In genomic region chr1:178276054-178276911, GRCm38 (mm10) we compare ENCODE assay signal across 9 mouse cellular contexts. TPM values are rescaled to one million over a fixed set of nuclear protein-coding genes. Genes with fewer than 3 reads are reported as not detected.
A peak's percentile ranks its signal among the peaks of the same experiment; 100 is the strongest.
DNase-seq lines count a peak whose midpoint lies in the region; ATAC-seq lines count a peak whose summit lies in the region.
"Had no signal": no experiment of that assay in that cellular context is flagged by ENCODE, and none has a peak within 500 bp of the region (broad histone marks: within the 10 kb centered on the region; RNA-seq: fewer than 3 reads in every experiment).

No protein-coding gene starts in this region.

- DNase-seq in CD4-positive helper T cell, adult 2 months (ENCODE audit: low read depth, low spot score) = peak; percentile 23
- DNase-seq in cerebellum, adult 11 months = peak; percentile 61
- peak; percentile 26 to 40 for DNase-seq in heart, postnatal 36 days
- peak; percentile 67 to 79 for DNase-seq in layer of hippocampus, adult 18-20 months (ENCODE audit: low spot score in 2 of 2)
- peak; percentile 51 to 69 for DNase-seq in thymus, postnatal 10 days (ENCODE audit: low spot score in 2 of 2)

- no peaks in the 10 kb centered on the region for H3K27me3 ChIP-seq in forebrain, embryonic 15.5 days
- peaks cover 23% of the 10 kb centered on the region for H3K27me3 ChIP-seq in liver, embryonic 16.5 days (ENCODE audit: control insufficient read depth, insufficient read depth, low read depth, low read length)
- H3K27me3 ChIP-seq in neural tube, embryonic 14.5 days (ENCODE audit: control insufficient read depth, insufficient read depth, low read length) = no peaks in the 10 kb centered on the region

- peak overlapping the region; percentile 77 for H3K9ac ChIP-seq in forebrain, embryonic 15.5 days (replicated peaks)
- H3K9ac ChIP-seq in liver, embryonic 16.5 days (ENCODE audit: low read depth, low read length) = peak overlapping the region; percentile 53; the same call in 1 of the 2 replicates
- peak overlapping the region; percentile 91 for H3K9ac ChIP-seq in neural tube, embryonic 14.5 days (replicated peaks; ENCODE audit: low read depth, low read length)

- H3K9me3 ChIP-seq in forebrain, embryonic 15.5 days = no peaks in the 10 kb centered on the region
- peaks cover 3% of the 10 kb centered on the region; the same call in 1 of the 2 replicates for H3K9me3 ChIP-seq in liver, embryonic 16.5 days (replicated peaks; ENCODE audit: control insufficient read depth, low read length)
- no peaks in the 10 kb centered on the region for H3K9me3 ChIP-seq in neural tube, embryonic 14.5 days (ENCODE audit: control insufficient read depth, low read length)

- intact Hi-C loops in heart, postnatal 36 days (cut with DNase I) = no loop called here

- peak; percentile 95 for ATAC-seq in forebrain, embryonic 15.5 days (replicated peaks)
- ATAC-seq in liver, embryonic 16.5 days (ENCODE audit: low read depth) = peak; percentile 72
- ATAC-seq in neural tube, embryonic 14.5 days (ENCODE audit: low read depth) = peak; percentile 92

- peak overlapping the region; percentile 94 for H3K27ac ChIP-seq in forebrain, embryonic 15.5 days (replicated peaks)
- no peak overlapping the region for H3K27ac ChIP-seq in liver, embryonic 16.5 days (ENCODE audit: low read length)
- H3K27ac ChIP-seq in neural tube, embryonic 14.5 days (ENCODE audit: low read depth, low read length) = peak overlapping the region; percentile 83

- H3K4me1 ChIP-seq in forebrain, embryonic 15.5 days = peaks cover 9% of the 10 kb centered on the region
- no peaks in the 10 kb centered on the region; the same call in 1 of the 2 replicates for H3K4me1 ChIP-seq in liver, embryonic 16.5 days (ENCODE audit: control insufficient read depth, low read depth, low read length)
- H3K4me1 ChIP-seq in neural tube, embryonic 14.5 days (ENCODE audit: control insufficient read depth, insufficient read depth, low read length) = no peaks in the 10 kb centered on the region

- H3K36me3 ChIP-seq in forebrain, embryonic 15.5 days = no peaks in the 10 kb centered on the region
- H3K36me3 ChIP-seq in liver, embryonic 16.5 days (ENCODE audit: control insufficient read depth, insufficient read depth) = no peaks in the 10 kb centered on the region
- H3K36me3 ChIP-seq in neural tube, embryonic 14.5 days (ENCODE audit: control insufficient read depth, insufficient read depth, low read length) = no peaks in the 10 kb centered on the region
- H3K36me3 ChIP-seq: G1E had no signal

- WGBS in forebrain, embryonic 15.5 days = under 1% methylated on average over 85 of the region's 87 CpGs
- 1% methylated on average over 83 of the region's 87 CpGs for WGBS in liver, embryonic 16.5 days (ENCODE audit: insufficient replicate concordance)
- WGBS in neural tube, embryonic 14.5 days = under 1% methylated on average over 78 of the region's 87 CpGs

- peak overlapping the region; percentile 69 for H3K4me2 ChIP-seq in forebrain, embryonic 15.5 days (replicated peaks)
- peak overlapping the region; percentile 67 for H3K4me2 ChIP-seq in liver, embryonic 16.5 days (ENCODE audit: low read depth, low read length)
- peak overlapping the region; percentile 68 for H3K4me2 ChIP-seq in neural tube, embryonic 14.5 days (ENCODE audit: low read depth, low read length)

- peak overlapping the region; percentile 60 for H3K4me3 ChIP-seq in forebrain, embryonic 15.5 days
- peak overlapping the region; percentile 60 for H3K4me3 ChIP-seq in liver, embryonic 16.5 days (ENCODE audit: low read depth, low read length)
- H3K4me3 ChIP-seq in neural tube, embryonic 14.5 days (ENCODE audit: low read depth, low read length) = peak overlapping the region; percentile 58

RNA-seq across cellular contexts. Expression of gene Cox20, which starts 42.6 kb away (rescaled TPM):
- polyA plus RNA-seq in forebrain, embryonic 15.5 days (2015; fragmentation: Nextera tagmentation; extraction: Ambion mirVana) = 140 and 150 TPM in 2 replicates
- 100 to 1,000 TPM; 105 to 109 TPM for total RNA-seq in heart, postnatal 36 days (2021)
- 10 to 100 TPM; 37.1 to 38.9 TPM for total RNA-seq in layer of hippocampus, adult 18-20 months (2021)
- 73.9 and 79.6 TPM in 2 replicates for polyA plus RNA-seq in liver, embryonic 16.5 days (2015; fragmentation: Nextera tagmentation; extraction: Ambion mirVana)
- polyA plus RNA-seq in neural tube, embryonic 14.5 days (2014; fragmentation: Nextera tagmentation; extraction: Ambion mirVana) = 105 and 107 TPM in 2 replicates

Comparison
In these comparisons a context has a peak if more than half of its experiments do, and no peak if none do; other contexts are left out.
1. DNase-seq: peak in every context shown above with its lines; median percentile 73 in layer of hippocampus, adult 18-20 months; 61 in cerebellum, adult 11 months; 60 in thymus, postnatal 10 days; 33 in heart, postnatal 36 days; 23 in CD4-positive helper T cell, adult 2 months.